Mouse (Mus musculus) telencephalon, adult 2 months (tissue): ENCODE measurements at regions not wholly inside any gene's neighbourhood (a gene's known extent, or its start where the extent isn't known, plus 50 kb on each side); places are given as distances from the start of the nearest gene placed in this dataset.

Experiments
- DNase-seq: peaks from one replicate; pipeline ENCODE4 v3.0.0-alpha.2; 2011; ENCODE audit warnings: low read depth, low spot score

DNA sequence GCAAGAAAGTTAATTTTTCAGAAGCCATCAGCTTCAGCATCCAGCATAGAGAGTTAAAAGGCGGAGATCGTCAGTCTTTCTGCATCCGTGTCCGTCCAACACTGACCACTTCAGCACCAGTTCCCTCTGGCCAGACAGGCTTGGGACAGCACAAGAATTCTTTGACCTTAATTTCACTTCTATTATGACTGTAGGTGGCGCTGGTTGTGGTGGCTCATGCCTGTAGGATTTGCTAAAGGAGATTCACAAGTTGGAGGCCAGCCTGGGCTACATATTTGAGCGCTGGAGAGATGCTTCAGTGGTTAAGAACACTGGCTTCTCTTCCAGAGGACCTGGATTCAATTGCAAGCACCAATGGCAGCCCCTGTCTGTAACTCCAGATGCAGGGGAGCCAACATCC, 66.0 kb downstream of the Amer2 start:
- no peak for DNase-seq

DNA sequence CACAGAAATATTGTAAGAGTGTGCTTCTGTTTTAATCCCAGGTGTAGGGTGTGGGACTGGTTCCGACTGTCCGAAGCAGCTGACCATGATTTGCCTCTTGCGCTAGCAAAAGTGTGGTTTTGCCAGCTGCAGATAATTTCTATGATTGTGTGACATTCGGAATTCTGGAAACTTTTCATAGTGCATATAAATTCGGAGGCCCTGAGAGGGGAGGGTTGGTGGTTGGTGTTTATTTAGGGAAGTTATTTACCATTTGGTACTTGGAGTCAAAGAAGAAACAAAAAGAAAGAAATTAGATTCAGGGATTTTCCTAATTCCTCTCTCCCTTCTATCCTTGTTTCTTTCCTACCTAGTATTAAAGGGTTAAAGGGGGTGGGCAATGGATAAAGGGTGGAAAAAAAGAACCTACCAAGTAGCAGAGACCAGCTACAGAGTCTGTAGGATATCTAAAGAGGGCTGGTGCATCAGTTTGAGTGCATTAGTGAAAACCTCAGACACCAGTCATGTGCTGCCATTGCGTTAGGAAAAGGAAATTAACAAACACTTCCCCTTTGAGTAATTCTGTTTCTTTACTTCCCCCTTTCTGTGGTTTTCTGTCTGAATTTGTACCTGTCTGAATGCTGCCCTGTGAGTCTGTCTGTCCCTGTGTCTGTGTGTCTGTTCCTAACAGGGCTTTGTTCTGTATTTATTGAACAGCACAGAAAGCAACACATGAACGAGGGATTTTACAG, 70.9 kb downstream of the Amer2 start:
- no peak for DNase-seq

DNA sequence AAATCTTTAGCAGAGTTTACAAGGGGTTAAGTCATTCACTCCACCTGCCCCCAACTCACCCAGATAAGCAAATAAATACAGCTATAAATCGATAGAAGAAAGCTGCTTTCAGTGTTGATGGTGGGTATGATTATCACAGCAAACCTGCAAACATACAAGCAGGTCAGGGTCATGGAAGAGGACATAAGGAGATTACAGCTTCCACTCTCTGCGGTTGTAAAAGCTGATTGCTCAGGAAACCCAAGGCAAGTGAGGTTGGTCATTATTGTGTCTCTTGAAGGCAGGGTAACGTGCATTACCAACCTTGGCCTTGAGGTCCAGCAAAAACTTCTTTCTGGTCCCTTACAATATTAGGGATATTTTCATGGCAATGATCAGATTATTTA, 71.5 kb downstream of the Amer2 start:
- no peak for DNase-seq

DNA sequence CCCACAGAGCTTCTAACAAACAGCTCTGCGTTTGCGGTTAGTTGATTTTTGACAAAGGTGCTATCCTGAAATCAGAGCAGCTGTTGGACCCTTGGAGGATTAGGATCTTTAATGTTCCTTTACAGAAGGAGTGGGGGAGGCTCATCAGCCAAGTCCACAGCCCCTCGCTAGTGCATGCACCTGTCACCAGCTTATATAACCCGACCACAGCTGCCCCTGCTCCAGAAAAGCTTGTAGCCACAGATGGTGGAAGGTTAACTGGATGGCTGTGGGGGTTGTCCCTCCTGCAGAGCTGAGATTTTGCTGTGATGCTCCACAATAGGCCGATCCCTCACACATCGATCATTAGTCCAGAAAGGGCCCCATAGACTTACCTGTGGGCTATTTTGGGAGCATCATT, 73.0 kb downstream of the Amer2 start:
- no peak for DNase-seq

DNA sequence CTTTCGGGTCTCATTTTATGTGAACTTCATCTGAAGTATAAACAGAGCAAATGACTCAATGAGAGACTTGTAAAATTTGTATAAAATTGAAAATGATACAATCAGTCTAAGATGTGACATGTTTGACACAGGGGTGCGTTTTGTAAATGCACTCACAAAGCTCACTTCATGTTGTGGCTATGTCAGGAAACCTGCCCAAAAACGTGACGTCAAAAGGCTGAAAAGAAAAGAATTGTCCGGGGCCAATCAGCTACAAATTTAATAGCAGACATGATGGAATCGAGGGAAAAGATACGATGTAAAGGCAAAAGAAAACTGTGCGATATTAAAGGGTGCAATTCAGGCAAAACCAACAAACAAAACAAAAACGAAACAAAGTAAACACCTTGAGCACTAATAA, 78.2 kb downstream of the Amer2 start:
- no peak for DNase-seq

DNA sequence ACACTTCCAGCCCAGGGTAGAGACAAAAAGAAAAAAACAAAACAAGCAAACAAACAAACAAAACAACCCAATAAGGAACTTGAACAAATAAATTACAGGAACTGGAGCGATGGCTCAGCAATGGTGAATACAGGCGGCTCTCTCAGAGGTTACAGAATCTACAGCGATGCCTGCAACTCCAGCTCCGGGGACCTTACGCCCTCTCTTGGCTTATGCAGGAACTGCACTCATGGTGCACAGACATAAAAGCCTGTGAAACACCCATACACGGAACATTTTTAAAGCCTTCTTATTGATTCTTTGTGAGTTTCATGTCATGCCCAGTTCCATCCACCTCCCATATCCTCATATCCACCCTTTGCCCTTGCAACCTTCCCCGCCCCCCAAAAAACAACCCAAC, 78.6 kb downstream of the Amer2 start:
- no peak for DNase-seq

DNA sequence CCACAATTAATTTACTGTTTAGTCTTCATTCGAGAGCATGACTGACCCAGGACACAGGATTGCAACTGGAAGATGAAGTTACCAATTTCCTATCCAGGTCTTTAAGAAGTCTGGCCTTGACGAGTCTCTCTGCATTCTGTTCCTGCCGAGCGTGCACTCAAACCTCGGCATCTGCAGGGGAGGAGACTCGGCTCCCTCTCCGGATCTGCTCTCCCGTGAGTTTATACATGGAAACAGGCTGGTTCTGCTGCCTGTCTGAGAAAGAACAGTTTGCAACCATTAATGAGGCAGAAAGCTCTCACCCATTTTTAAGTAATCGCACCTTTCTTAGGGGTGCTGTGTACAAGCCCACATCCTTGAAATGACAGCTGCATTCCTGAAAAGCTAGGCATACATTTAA, 83.7 kb downstream of the Amer2 start:
- no peak for DNase-seq

DNA sequence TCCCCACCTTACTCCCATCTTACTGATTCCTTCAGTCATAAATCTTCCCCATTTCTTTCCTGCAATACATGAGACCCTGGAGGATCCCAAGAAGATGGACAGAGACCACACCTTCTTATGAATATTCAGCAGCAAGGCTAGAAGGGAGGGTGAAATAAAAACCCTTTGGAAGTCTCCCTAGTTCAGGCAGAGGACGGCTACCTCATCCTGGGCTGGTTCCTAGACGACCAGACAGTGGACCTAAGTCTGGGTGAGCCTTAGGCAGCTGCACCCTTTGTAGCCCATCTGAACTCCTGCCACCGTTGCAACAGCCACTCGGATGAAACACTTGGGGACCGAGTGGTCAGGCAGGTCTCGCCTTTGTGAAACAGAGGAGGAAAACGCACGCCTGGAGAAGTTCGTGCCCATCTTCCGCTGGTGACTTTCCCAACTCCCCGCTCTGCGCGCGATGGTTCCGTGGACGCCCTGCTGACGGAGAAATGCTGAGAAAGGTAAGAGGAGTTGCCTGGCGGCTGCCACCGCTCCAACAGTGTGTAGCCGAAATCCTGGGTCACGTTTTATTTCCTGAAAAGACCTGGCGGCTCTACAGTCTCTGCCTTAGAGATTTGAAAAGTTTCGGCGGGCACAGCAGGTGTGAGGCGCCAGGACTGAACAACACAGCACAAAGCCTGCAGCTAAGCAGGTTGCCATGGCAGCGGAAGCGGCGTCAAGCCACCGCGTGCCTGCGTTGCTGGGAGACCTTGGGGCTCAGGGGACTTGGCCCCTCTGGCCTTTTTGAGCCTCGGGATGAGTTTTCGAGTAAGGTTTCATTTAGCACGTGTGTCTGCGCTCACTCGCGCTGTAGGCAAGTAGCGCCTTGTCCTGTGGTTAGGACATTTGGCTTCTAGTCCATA, 112.2 kb downstream of the Amer2 start:
- DNase-seq, result peak; percentile 21

DNA sequence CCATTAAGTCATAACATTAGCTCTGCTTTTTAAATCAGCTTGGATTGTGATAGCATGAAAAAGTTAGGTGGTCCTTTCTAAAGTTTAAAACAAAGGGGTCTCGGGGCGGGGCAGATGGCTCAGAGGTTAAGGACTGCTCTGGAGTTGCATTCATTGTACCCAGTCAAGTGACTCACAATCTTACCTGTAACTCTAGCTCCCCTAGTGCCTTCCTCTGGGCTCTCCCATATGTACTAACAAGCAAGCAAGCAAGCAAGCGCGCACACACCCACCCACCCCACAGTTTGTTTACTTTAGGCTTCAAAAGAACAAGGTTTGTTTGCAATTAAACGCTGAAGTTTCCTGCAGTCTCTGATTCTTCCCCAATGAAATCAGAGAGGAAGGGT, 112.8 kb downstream of the Amer2 start:
- DNase-seq, result peak; percentile 18

DNA sequence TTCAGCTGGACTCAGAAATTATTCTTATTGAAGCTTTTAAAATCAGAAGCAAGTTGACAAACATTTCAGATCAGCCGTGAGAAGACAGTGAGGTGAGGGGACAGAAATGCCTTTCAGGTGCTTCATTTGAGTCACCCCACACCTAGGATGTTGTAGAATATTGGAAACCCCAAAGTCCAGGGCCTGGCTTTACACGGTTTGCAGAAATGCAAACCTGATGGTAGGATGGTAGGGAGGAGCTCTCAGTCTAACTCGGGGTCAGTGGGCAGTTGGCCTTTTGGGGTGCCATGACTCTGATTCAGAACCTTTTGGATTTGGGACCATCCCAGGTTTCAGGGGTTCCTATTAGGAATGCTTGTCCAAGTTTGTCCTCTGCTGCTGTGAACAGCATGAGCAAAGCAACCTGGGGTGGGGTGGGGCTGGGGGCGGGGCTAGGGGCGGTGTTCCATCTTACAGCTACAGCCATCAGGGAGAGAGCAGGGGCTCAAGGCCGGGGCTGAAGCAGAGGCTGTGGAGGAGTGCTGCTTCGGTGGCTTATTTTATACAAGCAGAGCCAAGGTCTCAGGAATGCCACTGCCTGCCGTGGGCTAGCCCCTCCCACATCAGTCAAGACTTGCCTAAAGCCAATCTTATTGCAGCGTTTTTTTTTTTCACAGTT, 113.3 kb downstream of the Amer2 start:
- DNase-seq, result no peak

DNA sequence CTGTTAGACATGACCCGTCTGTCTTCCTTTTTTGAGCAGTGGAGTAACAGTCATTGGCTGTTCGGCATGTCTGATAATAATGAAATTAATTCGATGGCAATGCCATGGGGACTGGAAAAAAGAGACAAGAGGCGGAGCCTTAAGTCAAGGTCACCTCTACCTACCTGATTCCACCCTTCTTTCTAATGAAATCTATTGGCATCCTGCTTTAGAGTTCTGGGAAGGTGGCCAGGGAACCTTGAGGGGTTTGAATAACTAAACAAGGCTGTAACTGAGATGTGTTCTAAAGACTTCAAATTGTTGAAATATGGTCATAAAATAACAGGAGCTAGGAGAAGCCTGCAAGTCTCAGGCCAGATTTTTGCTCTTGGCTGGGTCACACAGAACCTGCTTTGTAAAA, 116.1 kb downstream of the Amer2 start:
- no peak for DNase-seq

DNA sequence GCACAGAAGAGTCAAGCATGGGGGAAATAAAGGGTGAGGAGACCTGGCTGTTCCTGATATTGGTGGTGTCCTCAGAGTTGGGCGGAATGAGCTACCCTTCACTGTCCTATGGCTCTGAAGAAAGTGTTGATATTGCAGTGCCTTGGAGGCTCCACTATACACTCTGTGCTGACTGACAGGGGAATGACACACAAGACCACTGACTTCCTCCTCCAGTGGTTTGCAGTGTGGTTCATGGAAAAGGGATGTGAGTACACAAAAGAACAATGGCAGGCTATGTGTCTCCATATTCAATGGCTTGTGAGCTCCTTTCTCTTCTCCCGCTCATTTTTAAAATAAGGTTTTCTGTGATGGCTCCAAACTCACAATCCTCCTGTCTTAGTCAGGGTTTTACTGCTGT, 117.8 kb downstream of the Amer2 start:
- DNase-seq, result no peak

DNA sequence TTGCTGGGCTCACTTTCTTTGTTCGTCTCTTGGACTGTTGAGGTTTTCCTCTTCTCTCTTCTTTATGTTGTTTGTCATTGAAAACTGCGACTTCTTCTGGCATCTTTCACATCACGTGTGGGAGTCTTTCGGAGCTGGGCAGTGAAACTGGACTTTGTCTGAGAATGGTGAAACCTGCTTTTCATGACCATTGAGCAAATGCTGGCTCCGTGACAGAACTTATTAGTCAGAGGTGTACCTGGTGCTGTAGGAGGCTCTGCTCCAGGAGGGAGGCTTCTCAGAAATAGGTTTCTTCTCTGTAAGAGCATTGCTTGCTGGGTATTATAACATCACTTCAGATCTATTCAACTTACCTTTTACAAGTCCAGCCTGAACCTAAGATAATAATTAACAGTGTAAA, 122.4 kb downstream of the Amer2 start:
- no peak for DNase-seq

DNA sequence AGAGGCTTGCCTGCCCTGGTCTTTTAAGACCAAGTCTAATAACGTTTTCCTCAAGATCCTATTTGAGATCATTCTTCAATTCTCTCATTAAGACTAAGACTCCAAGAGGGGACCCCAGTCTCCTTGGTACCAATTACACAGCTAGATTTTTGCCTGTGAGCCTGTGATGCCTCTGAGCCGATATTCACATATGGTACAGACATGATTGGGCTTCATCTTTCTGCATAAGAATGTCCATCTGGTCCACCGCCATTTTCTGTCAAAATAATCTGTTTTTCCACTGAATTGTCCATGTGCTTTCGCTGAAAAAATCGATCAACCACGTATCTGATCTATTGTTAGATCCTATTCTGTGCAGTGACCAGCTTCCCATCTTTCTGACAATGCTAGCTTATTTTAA, 129.5 kb downstream of the Amer2 start:
- no peak for DNase-seq

DNA sequence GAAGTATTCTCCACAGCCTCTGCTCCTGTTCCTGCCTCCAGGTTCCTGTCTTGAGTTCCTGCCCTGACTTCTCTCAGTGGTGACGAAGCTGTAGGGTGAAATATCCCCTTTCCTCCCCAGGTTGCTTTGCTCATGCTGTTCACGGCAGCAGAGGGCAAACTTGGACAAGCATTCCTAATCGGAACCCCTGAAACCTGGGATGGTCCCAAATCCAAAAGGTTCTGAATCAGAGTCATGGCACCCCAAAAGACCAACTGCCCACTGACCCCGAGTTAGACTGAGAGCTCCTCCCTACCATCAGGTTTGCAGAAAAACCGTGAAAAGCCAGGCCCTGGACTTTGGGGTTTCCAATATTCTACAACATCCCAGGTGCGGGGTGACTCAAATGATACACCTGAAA, 128.7 kb upstream of the Spata13 start:
- no peak for DNase-seq

DNA sequence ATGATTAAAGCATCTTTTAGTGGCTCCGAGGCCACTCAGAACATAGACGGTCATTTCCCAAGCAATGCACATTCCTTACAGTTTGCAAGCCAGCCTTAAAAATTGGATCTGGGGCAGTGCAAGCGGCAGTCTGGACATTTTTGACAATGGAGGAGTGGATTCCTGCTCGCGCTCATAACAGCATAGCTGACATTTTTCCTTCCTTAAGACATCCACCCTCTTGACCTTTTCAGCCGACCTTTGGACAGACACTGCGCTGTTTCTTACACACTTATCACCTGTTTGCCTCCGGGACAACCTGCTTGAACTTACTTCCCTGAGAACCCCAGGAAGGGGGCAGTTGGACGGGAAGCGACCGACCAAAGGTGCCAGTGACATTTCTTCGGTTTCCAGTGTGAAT, 127.5 kb upstream of the Spata13 start:
- DNase-seq, result no peak

DNA sequence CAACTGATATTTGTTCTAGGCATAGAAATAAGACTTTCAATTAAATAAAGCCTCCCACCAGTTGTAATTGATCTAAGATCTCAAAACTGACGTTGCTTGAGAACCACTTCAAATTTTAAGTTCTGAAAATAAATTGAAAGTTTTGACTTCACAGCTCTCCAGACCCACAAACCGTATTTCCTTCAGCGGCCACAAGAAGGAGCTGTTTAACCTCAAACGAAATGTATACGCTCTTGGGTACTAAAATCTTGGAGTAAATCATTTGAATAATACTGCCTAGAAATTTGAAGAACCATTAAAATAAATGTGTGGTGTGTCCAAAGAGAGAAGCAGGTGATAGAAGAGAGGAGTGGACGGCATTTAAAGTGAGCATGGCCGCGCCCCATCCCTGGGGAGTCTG, 120.2 kb upstream of the Spata13 start:
- DNase-seq, result no peak

DNA sequence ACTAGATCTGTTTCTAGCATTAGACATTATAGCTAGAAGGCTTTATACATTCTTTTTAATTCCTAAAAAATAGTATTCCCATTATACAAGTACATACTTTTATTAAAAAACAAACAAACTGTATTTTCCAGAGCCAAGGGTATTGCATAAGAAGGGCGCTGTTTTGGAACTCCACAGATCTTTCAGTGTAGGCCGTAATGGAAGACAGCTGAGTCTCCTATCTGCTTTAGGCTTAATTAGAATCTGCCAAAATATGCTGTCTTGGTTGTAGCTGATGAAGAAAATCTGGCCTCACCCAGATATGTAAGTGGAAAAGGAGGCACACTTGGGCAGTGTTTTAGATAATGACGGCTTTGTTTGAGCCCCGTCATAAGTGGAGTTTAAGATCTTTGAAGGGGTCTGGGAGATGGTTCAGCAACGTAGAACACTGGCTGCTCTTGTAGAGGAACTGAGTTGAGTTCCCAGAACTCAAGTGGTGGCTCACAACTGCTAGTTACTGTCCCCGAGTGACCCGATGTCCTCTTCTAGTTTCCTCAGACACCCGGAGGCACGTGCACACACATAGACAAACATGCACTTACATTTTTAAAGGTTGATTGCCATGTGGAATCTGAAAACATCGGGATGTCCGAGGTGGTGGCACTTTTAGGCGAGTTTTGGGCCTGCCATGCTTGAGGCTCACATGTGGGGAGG, 118.6 kb upstream of the Spata13 start:
- no peak for DNase-seq

DNA sequence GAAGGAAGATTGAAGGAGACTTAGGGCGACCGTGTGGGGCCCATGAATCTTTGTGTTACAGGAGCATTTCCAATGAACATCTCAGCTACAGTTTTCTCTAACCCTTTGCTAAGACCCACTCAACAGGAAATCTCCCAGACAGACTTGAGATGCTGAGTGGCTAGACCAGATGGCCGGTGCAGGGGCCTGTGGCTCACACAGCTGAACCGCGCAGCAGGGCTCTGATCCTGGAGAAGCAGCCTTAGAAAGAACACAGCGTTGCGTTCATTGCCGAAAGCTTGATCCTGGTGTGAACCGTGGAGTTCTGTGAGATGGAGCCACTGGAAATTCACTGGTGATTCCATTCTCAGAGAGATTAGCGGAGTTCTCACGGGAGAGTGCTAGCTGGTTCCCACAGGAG, 115.9 kb upstream of the Spata13 start:
- DNase-seq, result no peak

DNA sequence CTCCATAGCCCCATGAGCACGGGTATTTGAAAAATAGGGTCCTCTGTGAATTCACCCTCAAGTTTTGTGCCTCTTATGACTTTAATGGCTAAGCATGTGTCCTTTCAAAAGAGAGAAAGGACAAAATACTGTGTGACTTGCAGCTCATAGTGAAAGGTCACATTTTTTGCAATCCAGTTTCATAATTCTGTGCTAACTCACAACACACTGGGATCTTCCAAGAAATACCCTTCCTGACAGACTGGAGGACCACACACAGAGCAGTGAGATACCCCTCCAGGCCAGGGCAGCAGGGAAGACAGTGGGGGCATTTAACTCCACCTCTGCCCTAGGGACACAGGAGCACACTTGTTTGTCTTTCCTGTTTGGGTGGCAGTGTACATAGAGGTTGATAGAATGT, 110.8 kb upstream of the Spata13 start:
- DNase-seq, result no peak

DNA sequence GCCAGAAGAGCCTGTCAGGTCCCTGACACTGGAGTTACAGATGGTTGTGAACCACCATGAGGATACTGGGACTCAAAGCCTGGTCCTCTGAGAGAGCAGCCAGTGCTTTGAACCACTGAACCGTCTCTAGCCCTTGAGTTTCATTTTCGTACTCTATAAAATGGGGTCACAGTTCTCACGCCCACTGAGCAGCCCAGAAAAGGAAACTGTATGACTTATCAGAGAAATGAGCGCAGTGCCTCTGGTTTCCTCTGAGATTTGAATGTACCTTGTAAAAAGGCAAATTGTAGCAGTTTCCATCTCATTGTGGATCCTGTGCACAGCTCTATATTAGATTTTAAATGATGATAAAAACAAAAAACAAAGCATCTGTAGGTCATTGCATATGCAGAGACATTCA, 108.9 kb upstream of the Spata13 start:
- DNase-seq, result no peak

DNA sequence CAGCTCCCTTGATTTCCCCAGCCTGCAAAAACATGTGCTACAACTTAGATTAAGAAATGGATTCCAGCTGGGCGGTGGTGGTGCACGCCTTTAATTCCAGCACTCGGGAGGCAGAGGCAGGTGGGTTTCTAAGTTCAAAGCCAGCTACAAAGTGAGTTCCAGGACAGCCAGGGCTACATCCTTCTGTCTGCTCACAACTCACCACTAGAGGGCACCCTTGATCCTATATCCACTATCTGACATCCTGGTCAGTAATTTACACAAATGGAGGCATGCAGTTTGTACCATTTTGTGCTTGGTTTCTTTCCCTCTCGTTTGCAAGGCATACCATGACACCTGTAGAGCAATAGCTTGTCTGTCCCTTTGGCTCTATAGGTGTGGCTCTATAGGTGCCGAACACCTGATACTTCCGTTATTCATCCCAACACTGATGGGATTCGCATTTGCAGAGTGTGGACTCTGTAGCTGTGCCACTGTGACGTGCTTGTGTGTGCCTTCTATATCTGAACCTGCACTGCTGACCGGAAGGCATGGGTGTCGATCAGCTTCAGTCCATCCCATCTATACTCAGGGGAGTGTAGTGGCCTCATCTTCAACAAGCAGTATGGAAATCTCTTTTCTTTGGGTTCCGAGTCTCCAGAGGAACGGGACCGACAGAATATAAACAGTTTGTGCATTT, 108.4 kb upstream of the Spata13 start:
- DNase-seq, result peak; percentile 43
